Comparison of ENCODE assay signal across 11 mouse cellular contexts in genomic region chr12:13597026-13597425, GRCm38 (mm10).
"Had no signal": no experiment of that assay in that cellular context is flagged by ENCODE, and none has a peak within 500 bp of the region (broad histone marks: within the 10 kb centered on the region; RNA-seq: fewer than 3 reads in every experiment).

No protein-coding gene starts in this region.

- DNase-seq: gastrocnemius, postnatal 14 days; gastrocnemius, postnatal 36 days; heart, adult 18-20 months; heart, postnatal 14 days; heart, postnatal 36 days; kidney, adult 11 months; kidney, adult 2 months; kidney, adult 9 months; kidney, postnatal 14 days; kidney, postnatal 36 days; left cerebral cortex, postnatal 4 days had no signal
